Mouse (Mus musculus) v-Abl transformed pro-B cells (cell line): ENCODE data around the gene Rgs9.

Source experiments
- in situ Hi-C, 2 experiments: fragments of 400-800 bp; cut with MboI; formaldehyde crosslinking; loops; one replicate each; pipeline ENCODE4 v1.15.1; 2025; ENCODE audit not compliant: unreplicated experiment in 2 of 2

Rgs9 gene

DNA sequence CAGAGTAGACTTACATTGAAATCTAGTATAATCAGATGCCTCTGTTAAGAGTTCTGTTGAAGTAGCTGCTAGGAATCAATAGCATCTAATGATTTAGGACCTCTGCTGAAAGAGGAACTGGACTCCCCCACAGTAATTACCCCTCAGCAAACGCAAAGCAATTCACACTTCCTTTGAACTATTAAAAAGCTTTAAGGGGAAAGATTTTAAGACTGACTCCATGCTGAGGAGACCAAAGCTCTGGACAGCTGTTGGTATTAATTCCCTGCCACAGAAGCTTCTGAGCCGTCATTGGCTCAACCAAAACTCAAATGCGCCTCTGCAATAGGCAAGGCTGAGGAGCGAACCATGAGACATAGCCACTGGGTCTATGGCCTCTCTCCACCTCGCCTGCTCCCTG, 45.4 kb downstream of the Rgs9 start:
- in situ Hi-C loops: loop anchor here in 1 of 2 experiments (5.0 to 25.0 kb wide), 2 partner anchors 35 to 1035 kb away; no protein-coding TSS in a partner anchor

DNA sequence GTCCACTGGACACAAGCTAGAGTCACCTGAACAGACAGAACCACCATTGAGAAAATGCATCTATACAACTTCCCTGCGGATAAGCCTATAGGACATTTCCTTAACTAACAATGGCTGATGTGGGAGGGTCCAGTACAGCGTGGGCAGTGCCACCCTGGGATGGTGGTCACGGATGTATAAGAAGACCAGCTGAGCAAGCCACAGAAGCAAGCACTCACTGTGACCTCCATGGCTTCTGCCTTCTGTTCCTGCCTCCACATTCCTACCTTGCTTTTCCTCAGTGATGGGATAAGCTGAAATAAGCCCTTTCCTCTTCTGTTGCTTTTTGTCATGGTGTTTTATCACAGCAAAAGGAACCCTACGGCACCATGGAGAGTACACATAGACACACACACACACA, 47.4 kb downstream of the Rgs9 start:
- in situ Hi-C loops: loop anchor here in 1 of 2 experiments (5.0 to 25.0 kb wide), 2 partner anchors 37 to 1037 kb away; no protein-coding TSS in a partner anchor

DNA sequence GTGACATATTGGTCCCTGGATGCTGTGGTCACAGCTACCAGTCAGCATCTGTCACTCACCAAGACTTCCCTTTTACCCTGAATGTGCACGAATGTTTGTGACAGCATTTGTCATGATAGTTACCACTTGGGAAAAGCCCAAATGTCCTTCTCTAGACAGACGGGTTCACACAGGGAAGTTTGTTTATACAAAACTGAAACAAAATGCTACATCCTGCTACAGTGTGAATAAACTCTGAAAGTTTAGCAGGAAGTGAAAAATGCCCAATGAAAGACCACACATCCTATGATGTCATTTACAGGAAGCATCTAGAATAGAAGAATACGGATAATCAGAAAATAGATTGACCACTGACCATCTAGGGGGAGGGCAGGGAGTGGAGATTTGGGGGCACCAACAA, 51.0 kb downstream of the Rgs9 start:
- in situ Hi-C loops: loop anchor here (5.0 to 25.0 kb wide), 9 partner anchors 50 to 785 kb away; partner anchors contain the start of gene Rgs9 (in 1 of the 2)

DNA sequence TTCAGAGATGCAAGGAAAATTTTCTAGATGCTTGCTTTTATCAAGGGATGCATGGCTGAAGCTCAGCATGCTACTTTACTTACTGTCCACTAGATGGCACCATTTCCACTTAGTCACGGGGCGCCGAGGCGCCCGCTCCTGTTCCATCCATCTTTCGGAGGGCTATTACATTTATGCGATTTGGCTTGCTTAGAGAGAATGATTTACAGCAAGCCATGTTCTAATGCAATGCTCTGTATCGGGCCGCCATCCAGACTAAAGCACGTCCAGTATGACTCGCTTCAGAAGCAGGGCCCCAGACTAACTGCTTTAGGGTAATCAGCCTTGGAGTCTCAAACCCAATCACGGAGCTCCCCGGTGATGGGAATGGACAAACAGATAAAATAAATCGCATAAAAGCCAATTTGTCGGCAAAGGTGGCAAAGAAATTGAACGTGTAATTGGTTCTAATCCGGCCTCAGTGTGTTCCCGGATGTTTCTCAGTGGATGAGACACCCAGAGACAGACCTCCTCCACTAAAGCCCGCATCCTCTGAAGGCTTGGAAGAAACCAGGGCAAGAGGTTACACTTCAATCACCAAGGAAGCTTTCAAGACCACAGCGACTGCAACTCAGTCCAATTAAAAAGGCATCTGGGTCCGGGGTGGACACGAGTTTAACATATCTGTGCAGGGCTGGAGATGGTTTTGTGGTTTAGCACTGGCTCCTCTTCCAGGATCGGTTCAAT, 53.1 kb downstream of the Rgs9 start:
- in situ Hi-C loops: loop anchor here (5.0 to 25.0 kb wide), 9 partner anchors 53 to 782 kb away; partner anchors contain the start of gene Rgs9 (in 1 of the 2)

DNA sequence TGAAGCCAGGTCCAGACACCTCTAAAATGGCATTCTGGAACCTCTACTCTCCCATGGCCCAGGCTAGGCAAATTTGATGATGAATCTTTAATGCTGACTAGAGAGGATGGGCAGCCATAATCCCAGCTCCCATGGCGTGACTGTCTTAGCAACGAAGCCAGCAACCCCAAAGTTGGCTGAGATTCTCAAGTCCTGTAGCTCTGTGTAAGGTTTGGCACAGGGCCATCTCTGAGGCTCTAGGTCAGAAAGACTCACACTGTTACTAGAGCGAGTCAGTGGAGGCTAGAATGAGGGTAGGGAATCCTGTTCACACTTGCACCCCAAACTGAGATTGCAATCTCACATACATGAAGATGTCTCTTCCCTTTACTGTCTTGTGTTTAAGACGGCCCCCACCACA, 57.8 kb downstream of the Rgs9 start:
- in situ Hi-C loops: loop anchor here in 1 of 2 experiments (10.0 to 25.0 kb wide), 2 partner anchors 625 to 778 kb away; no protein-coding TSS in a partner anchor

DNA sequence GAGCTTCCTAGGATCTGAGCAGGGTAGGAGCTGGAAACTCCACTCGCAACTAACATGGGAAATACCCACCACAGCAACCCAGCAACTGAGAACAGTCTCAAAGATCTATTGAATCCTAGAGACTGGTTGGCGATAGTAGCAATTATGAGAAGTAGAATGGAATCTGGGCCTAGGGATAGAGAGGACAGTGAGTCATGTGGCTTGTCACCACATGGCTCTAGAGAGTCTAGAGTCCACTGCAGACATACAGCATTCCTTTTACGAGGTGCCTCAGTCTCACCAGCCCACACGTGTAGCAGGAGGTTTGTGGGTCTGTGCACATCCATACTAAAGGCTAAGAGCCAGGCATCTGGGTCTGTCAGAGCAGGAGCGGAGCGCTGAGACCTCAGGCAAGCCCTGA, 59.3 kb downstream of the Rgs9 start:
- in situ Hi-C loops: loop anchor here in 1 of 2 experiments (25.0 kb wide), 1 partner anchor 776 kb away; no protein-coding TSS in a partner anchor

DNA sequence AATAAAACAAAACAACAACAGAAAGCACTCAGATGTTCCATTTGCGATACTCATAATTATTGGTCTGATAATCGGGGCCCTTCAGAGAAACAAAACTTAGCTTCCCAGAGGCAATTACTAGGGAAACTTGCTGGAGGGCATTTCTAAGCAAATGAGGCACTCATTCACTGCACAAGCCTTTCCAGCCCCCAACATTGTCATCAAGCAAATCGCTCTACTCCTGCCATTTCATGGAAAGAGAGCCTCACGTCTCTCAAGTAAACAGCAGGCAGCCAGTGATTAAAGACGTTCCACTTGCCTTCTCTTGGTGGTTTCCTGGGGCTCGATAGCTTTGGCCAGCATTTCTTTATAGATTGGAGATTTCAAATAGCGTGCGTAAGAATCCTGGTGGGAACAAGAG, 60.1 kb downstream of the Rgs9 start:
- in situ Hi-C loops: loop anchor here in 1 of 2 experiments (25.0 kb wide), 1 partner anchor 775 kb away; no protein-coding TSS in a partner anchor

DNA sequence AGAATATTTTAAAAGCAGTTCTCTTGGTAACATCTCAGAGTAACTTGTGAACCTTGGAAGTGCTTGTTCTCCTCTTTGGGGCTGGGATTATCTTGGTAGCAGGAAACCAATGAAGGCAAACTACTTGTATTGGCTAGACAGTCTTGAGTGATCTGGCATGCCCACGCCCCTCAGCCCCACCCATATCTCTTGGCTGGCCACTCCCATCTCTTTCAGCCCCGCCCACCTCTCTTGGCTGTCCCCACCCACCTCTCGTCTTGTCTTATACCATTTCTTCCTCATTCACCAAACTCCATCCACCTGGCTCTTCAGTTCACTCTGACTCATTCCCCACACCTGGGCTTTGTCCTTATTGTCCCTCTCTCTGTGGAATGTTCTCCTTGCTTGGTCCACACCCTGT, 64.3 kb downstream of the Rgs9 start:
- in situ Hi-C loops: loop anchor here in 1 of 2 experiments (25.0 kb wide), 1 partner anchor 771 kb away; no protein-coding TSS in a partner anchor

DNA sequence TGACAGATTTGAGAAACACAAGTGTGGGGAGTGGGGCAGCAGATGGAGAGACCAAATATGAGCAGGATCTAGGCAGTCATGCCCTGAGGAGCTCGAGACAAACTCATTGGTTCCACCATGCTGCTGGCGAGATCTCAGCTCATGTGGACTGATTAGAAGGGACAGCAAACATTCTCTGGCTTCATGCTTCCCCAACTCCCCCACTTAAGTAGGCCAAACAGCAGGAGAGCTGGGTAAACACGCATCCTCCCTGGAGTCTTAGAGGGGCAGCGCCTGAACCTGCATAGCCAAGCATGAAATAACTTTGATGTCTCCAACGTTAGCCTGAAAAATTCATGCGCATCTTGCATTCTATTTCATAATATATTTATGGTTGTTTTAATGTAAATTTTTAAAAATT, 65.1 kb downstream of the Rgs9 start:
- in situ Hi-C loops: loop anchor here in 1 of 2 experiments (25.0 kb wide), 1 partner anchor 771 kb away; no protein-coding TSS in a partner anchor

DNA sequence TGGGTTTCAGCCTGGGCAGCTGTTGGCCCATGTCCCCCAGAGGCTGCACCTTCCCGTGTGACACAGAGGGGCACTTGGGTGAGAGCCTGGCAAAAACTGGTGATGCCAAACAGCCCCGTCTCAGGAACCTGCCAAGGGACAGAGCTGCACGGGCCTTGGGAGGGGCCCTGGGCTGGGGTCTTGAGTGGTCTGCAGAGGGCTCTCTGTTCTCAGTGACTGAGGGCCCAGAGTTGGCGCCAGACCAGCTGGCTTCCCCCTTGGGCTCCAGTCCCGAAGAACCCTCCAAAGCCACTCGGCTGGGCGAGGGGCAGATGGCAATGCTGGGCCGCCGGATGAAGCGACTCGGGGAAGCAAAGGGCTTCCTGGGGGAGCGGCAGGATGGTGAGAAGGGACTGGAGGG, 70.8 kb downstream of the Rgs9 start:
- in situ Hi-C loops: loop anchor here in 1 of 2 experiments (25.0 kb wide), 1 partner anchor 765 kb away; no protein-coding TSS in a partner anchor

DNA sequence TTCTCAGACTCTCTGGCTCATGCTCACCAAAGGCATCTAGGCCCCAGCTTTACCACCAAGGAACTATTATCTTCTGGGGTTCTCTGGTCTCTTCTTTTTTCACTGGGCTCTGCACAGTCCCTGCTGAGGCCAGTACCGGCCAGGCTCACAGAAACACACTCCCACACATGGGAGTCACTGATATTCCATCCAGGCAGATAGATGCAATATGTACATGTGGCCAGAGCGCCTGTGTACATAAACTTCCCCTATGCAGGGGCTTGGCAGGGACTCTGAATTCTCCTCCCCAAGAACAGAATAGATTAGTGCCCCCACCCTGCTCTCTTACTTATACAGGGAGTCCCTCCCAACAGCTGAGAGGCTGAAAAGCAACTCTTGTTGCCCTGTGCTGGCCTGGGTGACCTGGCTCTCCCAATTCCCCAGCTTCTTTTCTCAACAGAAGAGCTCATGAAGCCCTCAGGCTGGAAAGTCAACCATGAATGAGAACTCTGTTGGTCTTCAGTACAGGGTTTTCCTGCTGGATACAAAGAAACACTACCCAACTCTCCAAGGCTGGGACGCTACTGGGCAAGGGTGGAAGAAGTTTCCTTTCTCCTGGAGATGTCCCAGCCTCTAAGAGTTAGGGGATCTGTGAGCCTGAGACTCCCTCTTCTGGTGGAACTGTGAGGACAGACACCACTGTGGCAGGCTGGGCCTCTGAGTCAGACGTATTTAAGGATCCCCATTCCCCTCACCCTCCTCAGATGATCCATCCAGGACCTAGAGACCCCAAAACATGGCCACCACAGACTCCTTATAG, 76.5 kb downstream of the Rgs9 start:
- in situ Hi-C loops: no loop called here

DNA sequence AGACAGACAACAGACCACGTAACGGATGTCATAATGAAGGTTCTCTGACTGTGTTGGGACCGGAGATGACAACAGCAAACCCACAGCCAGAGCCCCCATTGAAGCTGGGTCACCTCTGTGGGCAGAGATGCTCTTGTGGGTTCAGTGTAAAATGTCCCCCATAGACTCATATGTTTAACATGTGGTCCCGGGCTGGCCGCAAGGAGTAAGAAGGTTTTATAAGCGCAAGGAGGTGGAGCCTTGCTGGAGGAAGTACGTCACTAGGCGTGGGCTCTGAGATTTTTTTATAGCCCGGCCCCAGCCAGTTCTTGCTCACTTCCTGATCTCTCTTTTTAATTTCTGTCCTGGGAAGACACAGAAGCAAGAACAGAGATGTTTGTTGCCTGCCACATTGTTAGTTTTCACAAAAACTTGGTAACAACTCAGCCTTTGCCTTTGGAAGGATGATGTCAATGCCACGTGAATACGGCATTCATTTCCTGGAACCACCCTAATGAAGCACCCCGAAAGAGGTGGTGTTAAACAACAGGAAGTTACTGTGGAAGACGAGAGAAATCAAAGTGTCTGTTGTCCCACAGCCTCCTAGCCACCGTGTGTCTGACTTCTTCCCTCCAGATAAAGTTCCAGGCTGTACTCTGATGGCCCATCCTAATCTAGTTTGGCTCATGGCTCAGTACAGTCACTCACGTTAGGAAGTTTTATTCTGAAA, 79.1 kb downstream of the Rgs9 start:
- in situ Hi-C loops: no loop called here

DNA sequence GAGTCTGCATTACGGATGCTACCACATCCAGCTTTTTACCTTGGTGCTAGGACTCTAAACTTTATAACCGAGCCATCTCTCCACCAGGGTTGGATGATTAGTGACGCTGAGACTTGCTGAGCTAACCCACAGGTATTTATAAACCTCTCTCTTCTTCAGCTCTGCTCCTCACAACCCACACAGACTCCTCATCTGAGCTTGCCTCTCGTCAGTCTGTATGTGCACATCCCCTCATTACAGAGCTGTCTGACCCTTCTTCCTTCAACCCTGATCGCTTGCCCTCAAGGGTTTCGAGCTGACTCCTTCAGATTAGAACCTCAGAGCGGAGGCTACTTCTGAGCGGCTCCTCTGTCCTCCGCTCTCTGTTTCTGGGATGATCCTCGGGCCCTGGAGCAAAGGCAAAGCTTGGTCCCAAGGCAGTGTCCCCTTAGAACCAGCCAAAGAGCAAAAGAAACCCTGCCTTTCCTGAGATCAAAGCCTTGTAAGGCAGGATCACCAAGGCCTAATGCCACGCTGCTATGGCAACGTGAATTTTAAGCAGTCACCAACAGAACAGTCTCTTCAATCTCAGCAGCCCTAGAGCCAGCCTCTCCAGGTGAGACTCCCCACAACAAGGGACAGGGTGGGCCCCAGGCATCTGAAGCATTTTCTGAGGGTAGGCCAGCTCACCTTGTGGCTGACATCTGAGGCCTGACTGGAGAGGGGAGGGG, 79.9 kb downstream of the Rgs9 start:
- in situ Hi-C loops: no loop called here

DNA sequence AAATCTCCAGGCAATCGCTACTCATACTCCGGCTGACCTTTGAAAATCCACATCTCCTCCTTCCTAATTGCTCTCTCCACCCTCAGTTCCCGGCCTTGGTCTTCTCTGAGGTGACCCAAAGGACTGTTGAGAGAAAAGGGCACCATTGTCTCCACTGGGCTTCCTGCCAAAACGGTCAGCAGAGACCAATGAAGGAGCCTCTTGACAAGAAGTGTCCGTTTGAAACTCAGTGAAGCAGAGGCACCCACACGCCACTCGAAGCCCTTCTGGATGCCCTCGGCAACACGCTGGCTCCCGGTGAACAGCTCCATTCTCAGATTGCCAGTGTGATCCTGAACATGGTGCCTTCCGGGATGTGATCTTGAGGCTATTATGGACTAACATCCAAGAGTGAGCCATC, 87.2 kb downstream of the Rgs9 start:
- in situ Hi-C loops: no loop called here

DNA sequence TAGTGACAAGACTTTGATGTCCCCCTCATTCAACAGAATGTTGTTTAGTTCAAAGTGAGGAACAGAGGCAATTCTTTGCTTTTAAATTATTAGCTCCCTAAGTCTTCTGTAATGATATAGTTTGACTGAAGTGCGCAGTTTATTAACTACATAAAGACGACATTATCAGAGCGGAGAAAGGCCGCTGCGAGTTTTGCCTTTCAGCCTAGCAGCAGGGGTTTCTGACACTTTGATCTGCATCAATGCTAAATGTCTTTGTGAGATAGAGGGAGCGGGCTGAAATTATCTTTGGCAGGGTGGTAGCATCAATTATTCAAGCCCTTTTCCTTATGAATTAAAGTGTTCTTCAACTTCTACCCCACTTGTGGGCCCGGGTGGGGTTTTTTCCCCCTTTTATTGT, 87.6 kb downstream of the Rgs9 start:
- in situ Hi-C loops: no loop called here

DNA sequence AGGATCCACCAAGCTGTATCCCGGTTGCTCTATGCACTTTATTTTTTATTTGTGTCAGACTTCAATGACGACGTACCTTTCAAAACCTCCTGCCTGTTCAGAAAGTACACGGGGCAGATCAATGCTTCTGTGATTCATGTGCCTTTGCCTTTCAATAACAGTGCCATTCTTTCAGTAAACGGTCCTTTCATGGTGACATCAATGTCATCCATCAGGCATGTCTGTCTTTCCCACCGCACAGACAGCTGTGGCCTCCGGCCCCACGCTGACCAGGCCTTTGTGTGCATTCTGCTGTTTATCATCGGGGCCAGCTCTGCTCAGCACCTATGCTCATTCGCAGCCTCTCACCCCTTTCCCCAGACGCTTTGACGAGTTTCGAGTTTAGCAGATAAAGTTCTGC, 91.2 kb downstream of the Rgs9 start:
- in situ Hi-C loops: no loop called here

DNA sequence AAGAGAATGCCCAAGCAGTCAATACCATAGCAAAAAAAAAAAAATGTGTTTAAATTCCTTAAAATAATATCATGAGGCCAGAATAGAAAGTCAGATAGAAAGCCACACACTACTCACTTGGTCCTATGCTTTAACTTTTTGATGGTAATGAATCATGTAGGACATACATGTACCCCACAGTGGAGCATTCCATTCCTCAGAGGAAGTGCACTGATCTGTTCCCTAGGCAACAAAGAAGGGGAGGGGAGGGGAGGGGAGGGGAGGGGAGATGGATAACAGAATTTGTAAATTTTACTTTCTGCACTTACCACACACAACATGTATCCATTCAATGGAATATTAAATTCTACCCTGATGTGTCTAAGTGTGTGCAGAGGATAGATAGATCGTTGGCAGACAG, 91.9 kb downstream of the Rgs9 start:
- in situ Hi-C loops: no loop called here

DNA sequence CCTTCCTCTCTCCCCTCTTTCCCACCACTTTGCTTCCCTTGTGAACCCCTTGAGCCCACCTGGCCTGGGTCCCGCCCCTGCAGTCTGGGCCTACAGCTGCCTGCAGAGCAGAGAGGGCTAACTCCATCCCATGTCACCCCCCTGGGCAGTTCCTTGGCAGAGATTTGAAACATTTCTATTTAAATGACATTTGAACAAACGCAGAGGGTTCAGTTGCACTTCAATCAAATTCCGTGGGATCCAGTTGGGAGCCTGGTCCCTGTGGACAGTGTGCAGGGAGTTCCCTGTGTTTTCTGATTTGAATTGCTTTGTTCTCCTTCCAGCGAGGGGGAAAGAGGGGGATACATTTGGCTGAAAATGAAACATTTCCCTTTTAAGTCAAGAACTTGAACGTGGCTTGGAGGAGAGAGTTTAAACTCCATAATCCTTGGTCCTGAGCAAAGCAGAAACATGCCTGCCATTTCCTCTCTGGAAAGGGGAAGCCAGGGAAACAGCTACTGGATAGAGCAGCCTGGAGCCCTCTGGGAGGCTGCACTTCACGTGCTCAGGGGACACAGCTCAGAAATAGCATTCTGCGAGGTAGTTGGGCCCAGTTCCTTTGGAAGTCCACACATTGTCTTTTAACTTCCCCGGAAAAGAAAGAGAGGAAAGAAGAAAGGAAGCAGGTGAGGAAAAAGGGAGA, 98.2 kb downstream of the Rgs9 start:
- in situ Hi-C loops: loop anchor here in 1 of 2 experiments (10.0 to 25.0 kb wide), 2 partner anchors 745 to 1337 kb away; no protein-coding TSS in a partner anchor
